Comparison of ENCODE assay signal across 8 mouse cellular contexts in genomic region chr15:79741921-79742705, GRCm38 (mm10). TPM values are rescaled to one million over a fixed set of nuclear protein-coding genes. Genes with fewer than 3 reads are reported as not detected.
DNase-seq lines count a peak whose midpoint lies in the region; ATAC-seq lines count a peak whose summit lies in the region.

Gene Sun2 (minus strand): TSS chr15:79742536.

- peak within 1 kb of the TSS; percentile 70 for H3K27ac ChIP-seq in intestine, embryonic 14.5 days (ENCODE audit: low read depth)

- peak within 1 kb of the TSS; percentile 95 for H3K4me3 ChIP-seq in intestine, embryonic 14.5 days (ENCODE audit: low read depth, low read length)

- no peaks in the 10 kb centered on the region for H3K9me3 ChIP-seq in intestine, embryonic 14.5 days (ENCODE audit: control insufficient read depth, low read length)

- peak; percentile 86 for DNase-seq in adipocyte (ENCODE audit: low spot score)
- peak; percentile 78 for DNase-seq in embryo, embryonic 10 days (ENCODE audit: low spot score)
- DNase-seq in gastrocnemius, postnatal 14 days, result peak; percentile 94
- DNase-seq in intestine, embryonic 14.5 days (ENCODE audit: low spot score), result peak; percentile 93
- DNase-seq in left cerebral cortex, postnatal 14 days (ENCODE audit: low spot score in 2 of 2), result peak; percentile 94
- DNase-seq in mesoderm, embryonic 11.5 days (ENCODE audit: low read depth, low spot score), result peak; percentile 89
- DNase-seq in right cerebral cortex, postnatal 36 days (ENCODE audit: low spot score in 2 of 2), result peak; percentile 92 to 93
- DNase-seq in yolk sac, embryonic 10.5 days (ENCODE audit: low spot score), result peak; percentile 85

- intact Hi-C loops in gastrocnemius, postnatal 14 days (cut with DNase I; ENCODE audit: low total_unique reads), result no loop called here
- intact Hi-C loops in left cerebral cortex, postnatal 14 days (cut with DNase I), result no loop called here

- WGBS in intestine, embryonic 14.5 days, result under 1% methylated on average over 71 of the region's 93 CpGs

- peak within 1 kb of the TSS; percentile 79 for H3K9ac ChIP-seq in intestine, embryonic 14.5 days (ENCODE audit: low read length)

- ATAC-seq in intestine, embryonic 14.5 days (replicated peaks; ENCODE audit: low FRiP score, low TSS enrichment, low read depth), result peak; percentile 89

- H3K4me1 ChIP-seq in intestine, embryonic 14.5 days (replicated peaks; ENCODE audit: control insufficient read depth, insufficient read depth, low read length), result peaks cover 13% of the 10 kb centered on the region

- peaks cover 23% of the 10 kb centered on the region for H3K36me3 ChIP-seq in intestine, embryonic 14.5 days (ENCODE audit: control insufficient read depth, insufficient read depth, low read length)

- no peaks in the 10 kb centered on the region for H3K27me3 ChIP-seq in intestine, embryonic 14.5 days (replicated peaks; ENCODE audit: control insufficient read depth, insufficient read depth, low read length)

- H3K4me2 ChIP-seq in intestine, embryonic 14.5 days (ENCODE audit: low read length), result peak within 1 kb of the TSS; percentile 76

RNA-seq across cellular contexts. Expression of gene Sun2, which starts in this region (rescaled TPM):
- total RNA-seq in gastrocnemius, postnatal 14 days (2021), result 10 to 100 TPM; 62.3 to 81.4 TPM
- 4.6 and 5.4 TPM in 2 replicates for polyA plus RNA-seq in intestine, embryonic 14.5 days (2014; fragmentation: Nextera tagmentation; extraction: Ambion mirVana)
- 10 to 100 TPM; 24.8 to 25.3 TPM for total RNA-seq in left cerebral cortex, postnatal 14 days (2021)

Comparison
In these comparisons a context has a peak if more than half of its experiments do, and no peak if none do; other contexts are left out.
1. Peak in every context shown above with its lines: DNase-seq, ATAC-seq, H3K4me3 ChIP-seq and H3K27ac ChIP-seq.